In genomic region chr5:134227574-134228248, GRCm38 (mm10) we compare ENCODE assay signal across 8 mouse cellular contexts. TPM values are rescaled to one million over a fixed set of nuclear protein-coding genes. Genes with fewer than 3 reads are reported as not detected.
DNase-seq lines count a peak whose midpoint lies in the region; ATAC-seq and TF ChIP-seq lines count a peak whose summit lies in the region.

No protein-coding gene starts in this region.

- 35% methylated on average over 11 of the region's 11 CpGs for WGBS in midbrain, embryonic 14.5 days
- WGBS in midbrain, embryonic 16.5 days: 37% methylated on average over 11 of the region's 11 CpGs
- WGBS in heart, postnatal 0 days: 37% methylated on average over 11 of the region's 11 CpGs

- H3K4me1 ChIP-seq in midbrain, embryonic 14.5 days (ENCODE audit: control insufficient read depth, insufficient read depth, low read length): no peaks in the 10 kb centered on the region
- H3K4me1 ChIP-seq in midbrain, embryonic 16.5 days (ENCODE audit: control insufficient read depth, insufficient read depth, low read length): no peaks in the 10 kb centered on the region
- H3K4me1 ChIP-seq in heart, postnatal 0 days (ENCODE audit: control insufficient read depth, insufficient read depth): peaks cover 14% of the 10 kb centered on the region; the same call in 1 of the 2 replicates

- no peaks in the 10 kb centered on the region for H3K36me3 ChIP-seq in midbrain, embryonic 14.5 days (ENCODE audit: control insufficient read depth, insufficient read depth, low read length)
- no peaks in the 10 kb centered on the region for H3K36me3 ChIP-seq in midbrain, embryonic 16.5 days (ENCODE audit: control insufficient read depth, insufficient read depth, low read length)
- no peaks in the 10 kb centered on the region for H3K36me3 ChIP-seq in heart, postnatal 0 days (replicated peaks; ENCODE audit: control insufficient read depth, insufficient read depth, low read length)

- no peak for TF ChIP-seq EP300 in heart, postnatal 0 days (IDR thresholded peaks at IDR 0.05; ENCODE audit: low read depth)

- H3K9ac ChIP-seq in midbrain, embryonic 14.5 days (replicated peaks; ENCODE audit: low read length): no peak overlapping the region
- H3K9ac ChIP-seq in midbrain, embryonic 16.5 days (ENCODE audit: low read depth, low read length): no peak overlapping the region
- H3K9ac ChIP-seq in heart, postnatal 0 days (replicated peaks; ENCODE audit: low read depth, low read length): no peak overlapping the region

- ATAC-seq in midbrain, embryonic 14.5 days (ENCODE audit: low FRiP score, low TSS enrichment): no peak
- ATAC-seq in midbrain, embryonic 16.5 days: no peak
- ATAC-seq in heart, postnatal 0 days (ENCODE audit: insufficient read depth, low read depth): no peak
- no peak for ATAC-seq in erythroid progenitor cell, adult 5-6 weeks (replicated peaks; ENCODE audit: low FRiP score, poor library complexity, severe bottlenecking)
- ATAC-seq in erythroblast, adult 5-6 weeks (replicated peaks; ENCODE audit: low FRiP score, poor library complexity, severe bottlenecking): no peak

- no peaks in the 10 kb centered on the region for H3K9me3 ChIP-seq in midbrain, embryonic 14.5 days (ENCODE audit: control insufficient read depth, low read length)
- H3K9me3 ChIP-seq in midbrain, embryonic 16.5 days (replicated peaks; ENCODE audit: control insufficient read depth, low read length, poor library complexity, severe bottlenecking): no peaks in the 10 kb centered on the region
- H3K9me3 ChIP-seq in heart, postnatal 0 days (replicated peaks; ENCODE audit: control insufficient read depth, low read length): no peaks in the 10 kb centered on the region

- TF ChIP-seq CTCF in heart, postnatal 0 days (IDR thresholded peaks at IDR 0.05; ENCODE audit: low read depth): peak; percentile 35; the same call in 1 of the 2 replicates

- H3K4me3 ChIP-seq in midbrain, embryonic 14.5 days (replicated peaks; ENCODE audit: low read depth, low read length): no peak overlapping the region
- no peak overlapping the region for H3K4me3 ChIP-seq in midbrain, embryonic 16.5 days (ENCODE audit: low read depth, low read length)
- no peak overlapping the region for H3K4me3 ChIP-seq in heart, postnatal 0 days (ENCODE audit: low read depth, low read length)

- no peak overlapping the region for H3K27ac ChIP-seq in midbrain, embryonic 14.5 days (replicated peaks; ENCODE audit: low read depth, low read length)
- no peak overlapping the region for H3K27ac ChIP-seq in midbrain, embryonic 16.5 days (ENCODE audit: low read length)
- no peak overlapping the region for H3K27ac ChIP-seq in heart, postnatal 0 days (ENCODE audit: low read depth)

- DNase-seq in adrenal gland, postnatal 14 days: peak; percentile 52
- DNase-seq in adrenal gland, adult 8-10 months: no peak
- peak; percentile 68 for DNase-seq in midbrain, embryonic 14.5 days
- peak; percentile 43 for DNase-seq in heart, postnatal 0 days (ENCODE audit: low spot score)
- DNase-seq in retina, postnatal 1 day: peak; percentile 78

- H3K27me3 ChIP-seq in midbrain, embryonic 14.5 days (ENCODE audit: control insufficient read depth, insufficient read depth, low read length): no peaks in the 10 kb centered on the region
- H3K27me3 ChIP-seq in midbrain, embryonic 16.5 days (ENCODE audit: control insufficient read depth, insufficient read depth, low read depth, low read length): peaks cover under 1% of the 10 kb centered on the region; the same call in 1 of the 2 replicates
- peaks cover 1% of the 10 kb centered on the region for H3K27me3 ChIP-seq in heart, postnatal 0 days (ENCODE audit: control insufficient read depth, insufficient read depth, low read length)

- H3K4me2 ChIP-seq in midbrain, embryonic 14.5 days (ENCODE audit: low read length): no peak overlapping the region
- H3K4me2 ChIP-seq in midbrain, embryonic 16.5 days (ENCODE audit: low read length): no peak overlapping the region
- no peak overlapping the region for H3K4me2 ChIP-seq in heart, postnatal 0 days (ENCODE audit: low read depth, low read length)

RNA-seq across cellular contexts. Expression of gene Ncf1, which starts 1.7 kb away (rescaled TPM):
- 8.1 and 12.4 TPM in 2 replicates for total RNA-seq in adrenal gland, postnatal 14 days (2021)
- 10 to 100 TPM in 1 of 4 experiments, 1 to 10 TPM in 3; 6.7 to 10.7 (median 8.3) TPM for total RNA-seq in adrenal gland, adult 8-10 months (2022)
- polyA plus RNA-seq in midbrain, embryonic 14.5 days (2014; fragmentation: Nextera tagmentation; extraction: Ambion mirVana): 0.69 and 2.8 TPM in 2 replicates
- 2.5 and 2.7 TPM in 2 replicates for polyA plus RNA-seq in midbrain, embryonic 16.5 days (2015; fragmentation: Nextera tagmentation; extraction: Ambion mirVana)
- total RNA-seq in heart, postnatal 0 days (2014; rRNA removed; ENCODE audit: low replicate concordance): 0.70 and 3.1 TPM in 2 replicates
- 1.7 and 1.8 TPM in 2 replicates for polyA plus RNA-seq in heart, postnatal 0 days (2015; fragmentation: Nextera tagmentation; extraction: Ambion mirVana)
- 44.0 and 44.4 TPM in 2 replicates for total RNA-seq in erythroid progenitor cell, adult 5-6 weeks (2015; ENCODE audit: low replicate concordance)
- 23.7 and 42.1 TPM in 2 replicates for total RNA-seq in erythroid progenitor cell, adult 5-6 weeks (2017; ENCODE audit: low replicate concordance)
- 101 and 103 TPM in 2 replicates for total RNA-seq in erythroblast, adult 5-6 weeks (2015; ENCODE audit: low replicate concordance)
- total RNA-seq in erythroblast, adult 5-6 weeks (2017; ENCODE audit: low replicate concordance): 91.7 and 92.6 TPM in 2 replicates

RNA-seq across cellular contexts. Expression of gene Gtf2ird2, which starts 43.9 kb away (rescaled TPM):
- 8.8 and 10.2 TPM in 2 replicates for total RNA-seq in adrenal gland, postnatal 14 days (2021)
- total RNA-seq in adrenal gland, adult 8-10 months (2022): 10 to 100 TPM; 10.4 to 19.9 (median 14.2) TPM
- 12.9 and 13.4 TPM in 2 replicates for polyA plus RNA-seq in midbrain, embryonic 14.5 days (2014; fragmentation: Nextera tagmentation; extraction: Ambion mirVana)
- 15.0 and 15.2 TPM in 2 replicates for polyA plus RNA-seq in midbrain, embryonic 16.5 days (2015; fragmentation: Nextera tagmentation; extraction: Ambion mirVana)
- total RNA-seq in heart, postnatal 0 days (2014; rRNA removed; ENCODE audit: low replicate concordance): 4.9 and 25.1 TPM in 2 replicates
- polyA plus RNA-seq in heart, postnatal 0 days (2015; fragmentation: Nextera tagmentation; extraction: Ambion mirVana): 4.0 and 4.2 TPM in 2 replicates
- 1.3 TPM in 1 of 2 replicates, not detected in the other for total RNA-seq in erythroid progenitor cell, adult 5-6 weeks (2015; ENCODE audit: low replicate concordance)
- total RNA-seq in erythroid progenitor cell, adult 5-6 weeks (2017; ENCODE audit: low replicate concordance): 0.53 and 2.7 TPM in 2 replicates
- total RNA-seq in erythroblast, adult 5-6 weeks (2015; ENCODE audit: low replicate concordance): 2.5 TPM in 1 of 2 replicates, not detected in the other
- total RNA-seq in erythroblast, adult 5-6 weeks (2017; ENCODE audit: low replicate concordance): 1.2 and 1.7 TPM in 2 replicates

RNA-seq across cellular contexts. Expression of gene Rcc1l, which starts 51.1 kb away (rescaled TPM):
- 27.6 and 27.7 TPM in 2 replicates for total RNA-seq in adrenal gland, postnatal 14 days (2021)
- total RNA-seq in adrenal gland, adult 8-10 months (2022): 10 to 100 TPM; 34.6 to 43.1 (median 37.8) TPM
- 16.2 and 22.8 TPM in 2 replicates for polyA plus RNA-seq in midbrain, embryonic 14.5 days (2014; fragmentation: Nextera tagmentation; extraction: Ambion mirVana)
- 19.1 and 20.9 TPM in 2 replicates for polyA plus RNA-seq in midbrain, embryonic 16.5 days (2015; fragmentation: Nextera tagmentation; extraction: Ambion mirVana)
- 19.7 and 23.5 TPM in 2 replicates for total RNA-seq in heart, postnatal 0 days (2014; rRNA removed; ENCODE audit: low replicate concordance)
- 19.5 and 22.1 TPM in 2 replicates for polyA plus RNA-seq in heart, postnatal 0 days (2015; fragmentation: Nextera tagmentation; extraction: Ambion mirVana)
- 6.7 TPM in 1 of 2 replicates, not detected in the other for total RNA-seq in erythroid progenitor cell, adult 5-6 weeks (2015; ENCODE audit: low replicate concordance)
- 3.2 TPM in 1 of 2 replicates, not detected in the other for total RNA-seq in erythroid progenitor cell, adult 5-6 weeks (2017; ENCODE audit: low replicate concordance)
- total RNA-seq in erythroblast, adult 5-6 weeks (2015; ENCODE audit: low replicate concordance): 0.96 TPM in 1 of 2 replicates, not detected in the other
- total RNA-seq in erythroblast, adult 5-6 weeks (2017; ENCODE audit: low replicate concordance): 0.84 and 1.3 TPM in 2 replicates
